Mouse (Mus musculus): Measurements from ENCODE around the gene Esrrb. TPM values are rescaled to one million over a fixed set of nuclear protein-coding genes. Genes with fewer than 3 reads are reported as not detected.

Esrrb gene
- polyA plus RNA-seq, 1 experiment from 2014 or later, result 0.42 TPM

- no peak overlapping the region for H3K27ac ChIP-seq (ENCODE audit: low read depth, low read length)
- WGBS, result 76% methylated on average over 6 of the region's 6 CpGs
- H3K36me3 ChIP-seq (ENCODE audit: control insufficient read depth, insufficient read depth), result no peaks in the 10 kb centered on the region
- H3K4me2 ChIP-seq (replicated peaks; ENCODE audit: low read depth), result no peak overlapping the region
- no peaks in the 10 kb centered on the region for H3K27me3 ChIP-seq (replicated peaks; ENCODE audit: control insufficient read depth, insufficient read depth, low read length)
- no peak overlapping the region for H3K4me3 ChIP-seq (ENCODE audit: low read depth, low read length)
- H3K9me3 ChIP-seq (ENCODE audit: control insufficient read depth), result no peaks in the 10 kb centered on the region
- H3K9ac ChIP-seq (ENCODE audit: low read depth, low read length), result no peak overlapping the region
- TF ChIP-seq CTCF (IDR thresholded peaks at IDR 0.05; ENCODE audit: low read depth), result peak; percentile 40; the same call in 1 of the 2 replicates
- H3K4me1 ChIP-seq (replicated peaks; ENCODE audit: control insufficient read depth, insufficient read depth, low read length), result no peaks in the 10 kb centered on the region
- no peak for ATAC-seq
Observed at GRCm38 (mm10) chr12:86508313-86508988, 147.5 kb downstream of the Esrrb start.

GRCm38 (mm10) chr12:86509295-86510279 is 148.7 kb downstream of the Esrrb start:
- no peaks in the 10 kb centered on the region for H3K9me3 ChIP-seq (ENCODE audit: control insufficient read depth)
- no peak overlapping the region for H3K9ac ChIP-seq (ENCODE audit: low read depth, low read length)
- no peak overlapping the region for H3K4me2 ChIP-seq (replicated peaks; ENCODE audit: low read depth)
- WGBS, result 38% methylated on average over 13 of the region's 13 CpGs
- H3K4me1 ChIP-seq (replicated peaks; ENCODE audit: control insufficient read depth, insufficient read depth, low read length), result no peaks in the 10 kb centered on the region
- ATAC-seq, result no peak
- H3K27ac ChIP-seq (ENCODE audit: low read depth, low read length), result no peak overlapping the region
- H3K27me3 ChIP-seq (replicated peaks; ENCODE audit: control insufficient read depth, insufficient read depth, low read length), result no peaks in the 10 kb centered on the region
- no peak overlapping the region for H3K4me3 ChIP-seq (ENCODE audit: low read depth, low read length)
- H3K36me3 ChIP-seq (ENCODE audit: control insufficient read depth, insufficient read depth), result no peaks in the 10 kb centered on the region
- TF ChIP-seq CTCF (IDR thresholded peaks at IDR 0.05; ENCODE audit: low read depth), result no peak

- Histone ChIP-seq H3K4me1 (replicated peaks; ENCODE audit: control insufficient read depth, insufficient read depth, low read length) (no peaks in the 10 kb centered on the region), H3K9me3 (ENCODE audit: control insufficient read depth) (no peaks in the 10 kb centered on the region), H3K27me3 (replicated peaks; ENCODE audit: control insufficient read depth, insufficient read depth, low read length) (no peaks in the 10 kb centered on the region), H3K27ac (ENCODE audit: low read depth, low read length) (no peak overlapping the region), H3K4me3 (ENCODE audit: low read depth, low read length) (no peak overlapping the region), H3K4me2 (replicated peaks; ENCODE audit: low read depth) (no peak overlapping the region), H3K36me3 (ENCODE audit: control insufficient read depth, insufficient read depth) (no peaks in the 10 kb centered on the region), H3K9ac (ENCODE audit: low read depth, low read length) (no peak overlapping the region)
- 81% methylated on average over 3 of the region's 3 CpGs for WGBS
- ATAC-seq, result no peak
- TF ChIP-seq CTCF (IDR thresholded peaks at IDR 0.05; ENCODE audit: low read depth), result no peak
Observed at GRCm38 (mm10) chr12:86512335-86512734, 151.4 kb downstream of the Esrrb start.

GRCm38 (mm10) chr12:86513596-86513995 is 152.7 kb downstream of the Esrrb start:
- Histone ChIP-seq H3K4me3 (ENCODE audit: low read depth, low read length) (no peak overlapping the region), H3K9me3 (ENCODE audit: control insufficient read depth) (no peaks in the 10 kb centered on the region), H3K9ac (ENCODE audit: low read depth, low read length) (no peak overlapping the region), H3K27me3 (replicated peaks; ENCODE audit: control insufficient read depth, insufficient read depth, low read length) (no peaks in the 10 kb centered on the region), H3K27ac (ENCODE audit: low read depth, low read length) (no peak overlapping the region), H3K4me2 (replicated peaks; ENCODE audit: low read depth) (no peak overlapping the region), H3K36me3 (ENCODE audit: control insufficient read depth, insufficient read depth) (no peaks in the 10 kb centered on the region), H3K4me1 (replicated peaks; ENCODE audit: control insufficient read depth, insufficient read depth, low read length) (no peaks in the 10 kb centered on the region)
- TF ChIP-seq CTCF (IDR thresholded peaks at IDR 0.05; ENCODE audit: low read depth), result no peak
- ATAC-seq, result no peak
- WGBS, result 62% methylated on average over 4 of the region's 4 CpGs

GRCm38 (mm10) chr12:86516602-86517001 is 155.7 kb downstream of the Esrrb start:
- ATAC-seq, result no peak
- H3K4me2 ChIP-seq (replicated peaks; ENCODE audit: low read depth), result no peak overlapping the region
- no peaks in the 10 kb centered on the region for H3K9me3 ChIP-seq (ENCODE audit: control insufficient read depth)
- H3K27ac ChIP-seq (ENCODE audit: low read depth, low read length), result no peak overlapping the region
- WGBS, result 47% methylated on average over 5 of the region's 5 CpGs
- H3K27me3 ChIP-seq (replicated peaks; ENCODE audit: control insufficient read depth, insufficient read depth, low read length), result no peaks in the 10 kb centered on the region
- no peak overlapping the region for H3K9ac ChIP-seq (ENCODE audit: low read depth, low read length)
- H3K4me3 ChIP-seq (ENCODE audit: low read depth, low read length), result no peak overlapping the region
- no peak for TF ChIP-seq CTCF (IDR thresholded peaks at IDR 0.05; ENCODE audit: low read depth)
- H3K4me1 ChIP-seq (replicated peaks; ENCODE audit: control insufficient read depth, insufficient read depth, low read length), result no peaks in the 10 kb centered on the region
- no peaks in the 10 kb centered on the region for H3K36me3 ChIP-seq (ENCODE audit: control insufficient read depth, insufficient read depth)

- H3K9me3 ChIP-seq (ENCODE audit: control insufficient read depth), result no peaks in the 10 kb centered on the region
- H3K4me1 ChIP-seq (replicated peaks; ENCODE audit: control insufficient read depth, insufficient read depth, low read length), result no peaks in the 10 kb centered on the region
- no peak overlapping the region for H3K9ac ChIP-seq (ENCODE audit: low read depth, low read length)
- H3K27me3 ChIP-seq (replicated peaks; ENCODE audit: control insufficient read depth, insufficient read depth, low read length), result no peaks in the 10 kb centered on the region
- ATAC-seq, result no peak
- no peak overlapping the region for H3K4me2 ChIP-seq (replicated peaks; ENCODE audit: low read depth)
- WGBS, result 71% methylated on average over 6 of the region's 6 CpGs
- no peak overlapping the region for H3K27ac ChIP-seq (ENCODE audit: low read depth, low read length)
- no peak for TF ChIP-seq CTCF (IDR thresholded peaks at IDR 0.05; ENCODE audit: low read depth)
- no peaks in the 10 kb centered on the region for H3K36me3 ChIP-seq (ENCODE audit: control insufficient read depth, insufficient read depth)
- no peak overlapping the region for H3K4me3 ChIP-seq (ENCODE audit: low read depth, low read length)
Observed at GRCm38 (mm10) chr12:86517721-86518120, 156.8 kb downstream of the Esrrb start.
